Mouse (Mus musculus) ES-CJ7 (cell line): ENCODE measurements around the gene Rtn4r.

ENCODE experiments used
- DNase-seq: peaks from one replicate; pipeline ENCODE4 v3.0.0; 2011; ENCODE audit warnings: low read depth, low spot score

Gene Rtn4r

GRCm38 (mm10) chr16:18127241-18127861, at the start of gene Rtn4r:
Gene Rtn4r, plus strand, starts transcription at chr16:18127642.
- no peak for DNase-seq

GRCm38 (mm10) chr16:18078314-18079015, 49.0 kb upstream of the Rtn4r start:
- DNase-seq: no peak

- no peak for DNase-seq
Measured at GRCm38 (mm10) chr16:18079300-18079699, 48.1 kb upstream of the Rtn4r start.

GRCm38 (mm10) chr16:18080171-18080570, 47.3 kb upstream of the Rtn4r start:
- DNase-seq: no peak

GRCm38 (mm10) chr16:18081149-18081827, 46.2 kb upstream of the Rtn4r start:
- peak; percentile 38 for DNase-seq

- DNase-seq: no peak
Measured at GRCm38 (mm10) chr16:18082291-18082690, 45.2 kb upstream of the Rtn4r start.

- no peak for DNase-seq
Measured at GRCm38 (mm10) chr16:18083231-18083951, 44.1 kb upstream of the Rtn4r start.

GRCm38 (mm10) chr16:18084262-18084661, 43.2 kb upstream of the Rtn4r start:
- DNase-seq: no peak

GRCm38 (mm10) chr16:18087101-18087500, 40.3 kb upstream of the Rtn4r start:
- no peak for DNase-seq

- no peak for DNase-seq
Measured at GRCm38 (mm10) chr16:18096348-18096747, 31.1 kb upstream of the Rtn4r start.

GRCm38 (mm10) chr16:18102816-18103215, 24.6 kb upstream of the Rtn4r start:
- DNase-seq: peak; percentile 54

GRCm38 (mm10) chr16:18103366-18103765, 24.1 kb upstream of the Rtn4r start:
- no peak for DNase-seq

- DNase-seq: no peak
Measured at GRCm38 (mm10) chr16:18103808-18104207, 23.6 kb upstream of the Rtn4r start.

GRCm38 (mm10) chr16:18108221-18108966, 19.0 kb upstream of the Rtn4r start:
- DNase-seq: peak; percentile 45

GRCm38 (mm10) chr16:18111042-18111441, 16.4 kb upstream of the Rtn4r start:
- no peak for DNase-seq

GRCm38 (mm10) chr16:18116467-18116866, 11.0 kb upstream of the Rtn4r start:
- no peak for DNase-seq

- DNase-seq: no peak
Measured at GRCm38 (mm10) chr16:18118285-18118684, 9.2 kb upstream of the Rtn4r start.

- DNase-seq: peak; percentile 72
Measured at GRCm38 (mm10) chr16:18119031-18119730, 8.3 kb upstream of the Rtn4r start.

GRCm38 (mm10) chr16:18122740-18123139, 4.7 kb upstream of the Rtn4r start:
- no peak for DNase-seq

- no peak for DNase-seq
Measured at GRCm38 (mm10) chr16:18123471-18123870, 4.0 kb upstream of the Rtn4r start.

- DNase-seq: no peak
Measured at GRCm38 (mm10) chr16:18124040-18124439, 3.4 kb upstream of the Rtn4r start.
